Mouse (Mus musculus) adipocyte (in vitro differentiated cells): ENCODE measurements at regions not wholly inside any gene's neighbourhood (a gene's known extent, or its start where the extent isn't known, plus 50 kb on each side); places are given as distances from the start of the nearest gene placed in this dataset.
A peak's percentile ranks its signal among the peaks of the same experiment; 100 is the strongest.

Experiments used
- DNase-seq: peaks from one replicate; pipeline ENCODE4 v3.0.0-alpha.2; 2016; ENCODE audit warnings: low spot score

DNA sequence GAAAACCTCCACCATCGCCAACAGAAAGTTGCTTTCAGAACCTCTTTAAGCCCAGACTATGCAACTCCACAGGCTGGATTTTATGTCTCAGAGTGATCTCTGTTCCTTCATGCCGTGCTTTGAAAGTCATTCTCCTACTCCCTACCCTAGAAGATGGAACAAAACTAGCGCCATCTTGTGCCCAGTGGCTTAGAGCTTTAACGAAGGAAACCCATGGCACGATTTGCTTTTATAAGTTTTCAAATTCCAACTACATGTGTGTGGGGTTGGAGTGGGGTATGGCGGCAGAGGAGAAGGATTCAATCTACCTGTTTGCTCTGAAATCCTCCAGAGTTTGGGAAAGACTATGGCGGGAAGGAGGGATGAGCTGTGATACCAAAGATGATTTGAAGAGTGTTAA is 118.7 kb upstream of the Tmem45b start:
- DNase-seq, result no peak

DNA sequence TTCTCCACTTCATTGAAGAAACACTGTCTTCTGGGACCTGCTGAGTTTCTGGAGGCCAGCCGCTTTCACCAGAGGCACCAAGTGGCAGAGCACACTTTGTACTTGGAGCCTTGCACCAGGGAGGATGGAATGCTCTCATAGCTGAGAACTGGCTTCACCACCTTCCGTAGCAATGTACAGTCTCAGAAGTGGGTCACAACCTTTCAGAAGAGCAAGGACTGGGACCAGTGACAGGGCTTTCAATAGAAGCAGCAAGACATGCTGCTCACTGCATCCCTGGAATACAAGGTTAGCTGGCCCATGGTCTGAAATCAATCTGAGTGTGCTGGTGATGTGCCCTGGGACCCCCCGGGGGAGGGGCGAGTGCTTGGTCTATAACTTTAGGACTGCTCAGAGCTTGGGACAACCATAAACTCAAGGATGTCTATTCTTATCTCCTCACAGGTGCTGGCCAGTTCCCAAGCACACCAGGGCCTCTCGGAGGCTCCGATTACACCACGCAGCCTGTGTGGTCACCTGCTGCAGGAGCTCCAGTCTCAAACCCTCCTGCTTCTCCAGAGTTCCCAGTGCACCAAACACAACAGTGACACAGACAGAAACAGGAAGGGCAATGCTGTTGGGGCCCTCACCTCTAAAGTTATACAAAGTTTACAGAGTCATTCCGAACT is 114.4 kb upstream of the Tmem45b start:
- DNase-seq, result no peak

DNA sequence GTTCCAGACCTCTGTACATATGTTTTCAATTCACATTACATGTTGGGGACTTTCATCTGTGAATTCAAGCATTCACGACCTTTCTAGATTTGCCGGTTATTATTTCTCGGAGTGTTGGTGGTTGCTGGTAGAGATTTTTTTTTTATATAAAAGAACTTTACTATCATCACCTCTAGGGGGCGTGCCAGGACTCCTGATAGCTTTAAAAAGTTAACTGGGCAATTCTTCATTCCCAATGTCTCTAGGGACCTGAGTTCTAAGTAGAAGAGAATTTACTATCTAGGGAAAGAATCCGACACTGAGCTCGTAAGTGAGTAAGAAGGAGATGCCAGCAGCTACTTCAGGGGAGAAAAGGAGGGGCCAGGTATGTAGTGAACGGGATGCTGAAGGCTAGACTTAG is 112.8 kb upstream of the Tmem45b start:
- no peak for DNase-seq

DNA sequence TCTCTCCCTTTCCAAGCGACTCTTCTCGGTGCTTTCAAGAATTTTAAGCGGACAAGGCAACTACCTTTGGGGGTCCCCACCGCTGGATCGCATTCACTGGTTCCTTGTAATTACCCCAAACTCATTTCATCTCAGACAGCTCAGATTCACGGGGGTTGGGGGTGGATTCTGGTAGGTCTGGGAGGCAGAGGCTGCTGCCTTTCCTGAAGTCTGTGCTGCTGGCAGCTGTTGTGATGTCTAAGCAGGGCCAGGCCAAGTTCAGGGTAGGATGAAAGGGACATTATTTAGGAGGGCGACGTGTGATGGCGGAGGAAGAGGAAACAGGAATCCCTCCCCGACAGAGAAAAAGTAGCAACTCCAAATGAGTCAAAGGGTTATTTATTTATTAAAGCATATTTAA is 102.8 kb upstream of the Tmem45b start:
- DNase-seq, result no peak

DNA sequence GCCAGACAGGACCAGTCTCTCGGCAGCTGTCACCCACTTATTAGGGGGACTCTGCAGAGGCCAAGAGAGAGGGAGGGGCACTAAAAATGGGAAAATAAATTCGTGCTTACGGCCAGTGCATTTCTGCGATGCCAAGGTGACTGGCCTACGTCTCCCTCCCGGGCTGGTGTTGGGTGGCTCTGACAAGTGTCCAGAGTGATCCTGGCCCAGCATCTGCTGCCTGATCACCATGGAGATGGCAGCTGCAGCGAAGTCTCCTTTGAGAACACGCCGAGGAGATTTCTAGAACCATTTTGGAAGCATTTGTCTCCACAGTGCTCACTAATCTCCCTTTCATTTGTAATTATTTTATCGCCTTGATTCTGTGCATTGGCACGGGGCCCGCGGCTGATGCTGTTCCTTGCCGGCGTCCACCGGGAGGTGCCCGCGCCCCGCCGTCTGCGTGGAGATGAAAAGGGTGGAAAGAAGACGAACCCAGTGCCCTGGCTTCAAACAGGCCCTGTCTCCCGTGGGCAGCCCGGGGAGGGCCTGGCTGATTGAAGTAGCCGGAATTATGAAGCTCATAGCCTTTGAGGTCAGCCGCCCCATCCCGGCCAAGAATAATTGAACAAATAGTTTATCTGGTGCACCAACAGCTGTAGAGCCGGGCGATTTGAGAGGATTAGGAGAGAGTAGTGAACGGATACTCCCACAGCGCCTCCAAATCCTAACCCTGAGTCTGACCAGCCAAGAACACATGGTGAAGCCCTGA is 102.2 kb upstream of the Tmem45b start:
- DNase-seq, result no peak

DNA sequence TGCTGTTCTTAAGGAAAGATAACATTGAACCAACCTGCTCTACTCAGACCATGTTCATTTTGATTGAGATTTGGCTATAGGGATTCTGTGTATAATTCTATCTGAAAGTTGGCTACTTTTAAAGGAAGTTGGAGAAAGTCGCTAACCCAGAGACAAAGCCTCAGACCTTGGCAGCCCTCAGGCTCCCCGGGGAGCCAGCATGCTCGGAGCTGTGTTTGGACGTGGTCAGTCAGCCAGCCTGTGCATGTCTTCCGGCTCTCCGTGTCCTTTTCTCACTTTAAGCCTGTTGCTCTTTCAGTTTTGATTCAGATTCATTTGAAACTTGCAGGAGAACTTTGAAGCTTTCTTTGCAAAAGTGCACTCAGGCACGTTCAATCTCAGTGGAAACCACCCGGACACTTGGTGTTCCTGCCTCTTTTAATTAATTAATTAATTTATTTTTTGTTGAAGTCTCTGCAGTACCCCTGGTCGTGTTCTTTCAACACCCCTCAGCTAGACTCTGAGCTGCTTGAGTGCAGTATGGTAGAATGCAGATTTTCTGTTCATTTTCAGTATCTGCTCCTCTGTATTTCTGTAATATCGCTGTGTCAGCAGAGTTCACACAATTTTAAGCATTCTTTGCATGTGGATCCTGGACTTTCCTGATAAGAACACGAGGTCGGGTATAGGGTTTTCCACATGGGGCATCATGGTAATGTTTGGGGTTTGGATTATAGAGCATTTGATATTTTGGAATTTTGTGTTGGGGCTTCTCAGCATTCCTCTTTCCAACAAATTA is 100.9 kb upstream of the Tmem45b start:
- DNase-seq, result peak; percentile 26

DNA sequence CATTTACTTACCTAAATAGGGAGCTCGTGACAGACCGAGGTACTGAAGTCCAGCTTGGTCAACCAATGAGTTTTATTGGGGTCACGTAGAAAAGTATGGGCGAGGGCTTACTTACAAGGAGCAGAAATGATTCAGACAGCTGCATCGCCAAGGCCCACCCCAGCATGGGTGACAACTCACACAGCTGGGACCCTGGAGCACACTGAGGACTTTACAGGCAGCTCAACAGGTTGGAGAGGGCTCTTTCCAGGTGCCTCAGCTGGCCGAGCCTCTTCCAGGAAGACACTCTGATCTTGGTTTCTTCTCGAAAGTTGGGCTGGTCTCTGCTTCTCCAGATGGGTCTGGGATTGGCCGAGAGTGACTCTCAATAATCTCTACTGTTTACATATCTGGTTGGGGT is 99.3 kb upstream of the Tmem45b start:
- no peak for DNase-seq

DNA sequence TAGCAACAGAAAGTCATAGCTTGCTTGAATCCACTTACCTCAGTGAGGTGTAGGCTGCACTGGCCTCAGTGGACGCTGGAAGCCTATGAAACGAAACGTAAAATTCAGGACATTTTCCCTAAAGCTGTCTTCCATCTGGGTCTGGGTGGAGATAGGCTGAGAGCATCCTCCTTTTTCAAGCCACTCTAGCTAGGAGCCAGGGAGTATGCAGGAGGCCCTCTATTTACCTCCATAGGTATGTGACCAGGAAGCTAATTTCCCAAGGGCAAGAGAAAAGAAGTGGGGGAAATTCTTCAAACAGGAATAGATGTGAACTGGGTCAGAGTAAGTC is 95.9 kb upstream of the Tmem45b start:
- no peak for DNase-seq

DNA sequence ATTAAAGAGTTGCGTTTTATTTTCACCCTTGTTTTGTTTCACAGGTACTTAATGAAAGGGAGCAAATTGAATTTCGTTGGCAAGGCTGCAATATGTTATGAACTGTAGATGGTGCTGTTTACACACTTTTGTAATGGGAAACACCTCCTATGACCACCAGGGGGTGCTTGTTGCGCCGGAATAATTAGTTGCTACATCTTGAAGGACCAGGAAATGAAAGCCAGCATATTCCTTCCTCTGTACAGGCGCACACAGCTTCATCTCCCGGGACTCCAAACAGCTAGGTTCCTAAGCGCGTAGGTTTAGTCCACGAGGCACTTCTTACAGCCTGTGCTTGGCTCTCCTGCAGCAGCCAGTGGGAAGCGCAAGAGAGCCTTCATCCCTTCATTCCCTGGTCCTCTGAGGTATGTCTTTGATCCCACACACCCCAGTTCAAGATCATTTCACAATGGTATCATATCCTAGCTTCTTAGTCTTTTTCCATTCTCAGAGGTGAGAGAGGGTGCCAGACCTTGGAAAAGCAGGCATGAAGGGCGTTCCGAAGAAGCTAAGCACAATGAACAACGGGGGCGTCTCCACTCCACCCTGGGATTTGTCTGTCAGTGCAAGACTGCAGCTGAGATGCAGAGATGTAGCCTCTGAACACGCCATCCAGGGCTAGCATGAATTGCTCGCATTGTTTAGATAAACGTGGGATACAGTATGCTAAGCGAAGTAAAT is 95.4 kb upstream of the Tmem45b start:
- DNase-seq, result peak; percentile 81

DNA sequence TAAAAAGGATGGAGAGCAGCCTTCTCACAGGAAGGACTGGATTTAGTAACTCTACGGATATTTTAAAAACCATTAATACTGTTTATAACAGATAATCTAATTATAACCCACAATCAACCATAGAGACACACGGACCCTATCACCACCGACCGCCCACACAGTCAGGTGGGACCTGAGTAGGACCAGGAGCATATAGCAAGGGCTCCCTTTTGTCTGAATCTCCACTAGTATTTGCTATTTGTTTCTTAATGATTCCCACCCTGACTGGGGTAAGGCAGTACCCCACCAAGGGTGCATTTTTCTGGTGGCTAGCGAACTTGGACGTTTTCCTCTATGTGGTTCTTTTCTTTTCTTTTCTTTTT is 79.4 kb upstream of the Tmem45b start:
- no peak for DNase-seq

DNA sequence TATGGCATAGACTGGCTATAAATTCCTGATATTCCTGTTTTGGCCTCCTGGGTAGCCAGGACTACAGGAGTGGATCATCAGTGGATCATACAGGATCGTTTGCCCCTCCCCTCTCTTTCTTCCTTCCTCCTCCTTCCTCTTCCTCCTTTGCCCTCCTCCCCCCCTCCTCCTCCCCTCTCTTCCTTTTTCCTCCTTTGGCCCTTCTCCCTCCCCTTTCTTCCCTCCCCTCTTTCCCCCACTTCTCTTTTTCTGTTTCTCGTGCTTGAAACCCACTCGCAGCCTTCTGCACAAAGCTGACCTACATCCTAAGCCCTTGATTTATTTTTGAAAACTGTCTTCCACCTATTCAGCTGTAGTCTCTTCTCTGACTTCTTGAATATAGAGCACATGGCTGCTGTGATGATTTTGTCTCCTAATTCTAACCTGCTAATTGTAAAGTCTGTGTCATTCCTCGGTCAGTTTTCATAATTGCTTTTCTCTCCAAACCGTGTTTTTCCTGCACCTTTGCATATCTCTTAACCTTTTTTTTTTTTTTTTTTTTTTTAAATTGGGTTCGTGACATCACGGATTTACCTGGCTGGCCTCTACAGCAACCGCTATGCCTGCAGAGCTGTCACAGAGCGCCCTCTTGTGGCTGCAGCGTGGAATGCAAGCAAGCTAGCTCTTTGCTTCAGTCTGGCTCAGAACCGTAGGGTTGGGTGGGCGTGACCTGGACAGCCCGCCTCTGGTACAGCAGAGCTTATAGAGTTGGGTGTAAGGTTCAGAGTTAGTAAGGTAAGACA is 78.8 kb upstream of the Tmem45b start:
- peak; percentile 79 for DNase-seq

DNA sequence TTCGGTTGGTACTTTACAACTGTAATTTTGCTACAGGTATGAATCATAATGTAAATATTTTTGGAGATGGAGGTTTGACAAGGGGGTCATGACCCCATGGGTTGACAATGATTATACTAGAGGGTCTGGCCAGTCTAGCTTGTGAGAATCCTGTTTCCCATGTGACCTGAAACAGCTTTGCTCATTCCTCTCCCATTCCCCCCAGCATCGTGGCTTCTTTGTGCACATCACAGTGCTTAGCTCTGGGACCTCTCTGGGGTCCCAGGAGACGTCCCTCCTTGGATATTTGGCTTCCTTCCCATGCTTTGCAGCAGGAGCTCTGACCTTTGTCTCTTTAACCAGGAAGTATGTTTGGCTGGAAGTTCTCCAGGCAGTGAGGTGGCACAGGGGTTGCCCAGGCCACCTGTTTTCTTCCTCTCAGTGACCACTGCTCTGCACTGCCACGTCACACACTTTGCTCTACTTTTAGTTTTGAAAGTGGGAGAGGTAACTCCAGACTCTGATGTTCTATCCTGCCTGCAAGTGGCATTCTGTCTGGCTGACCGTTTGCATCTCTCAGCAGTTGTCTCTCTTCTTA is 77.4 kb upstream of the Tmem45b start:
- no peak for DNase-seq

DNA sequence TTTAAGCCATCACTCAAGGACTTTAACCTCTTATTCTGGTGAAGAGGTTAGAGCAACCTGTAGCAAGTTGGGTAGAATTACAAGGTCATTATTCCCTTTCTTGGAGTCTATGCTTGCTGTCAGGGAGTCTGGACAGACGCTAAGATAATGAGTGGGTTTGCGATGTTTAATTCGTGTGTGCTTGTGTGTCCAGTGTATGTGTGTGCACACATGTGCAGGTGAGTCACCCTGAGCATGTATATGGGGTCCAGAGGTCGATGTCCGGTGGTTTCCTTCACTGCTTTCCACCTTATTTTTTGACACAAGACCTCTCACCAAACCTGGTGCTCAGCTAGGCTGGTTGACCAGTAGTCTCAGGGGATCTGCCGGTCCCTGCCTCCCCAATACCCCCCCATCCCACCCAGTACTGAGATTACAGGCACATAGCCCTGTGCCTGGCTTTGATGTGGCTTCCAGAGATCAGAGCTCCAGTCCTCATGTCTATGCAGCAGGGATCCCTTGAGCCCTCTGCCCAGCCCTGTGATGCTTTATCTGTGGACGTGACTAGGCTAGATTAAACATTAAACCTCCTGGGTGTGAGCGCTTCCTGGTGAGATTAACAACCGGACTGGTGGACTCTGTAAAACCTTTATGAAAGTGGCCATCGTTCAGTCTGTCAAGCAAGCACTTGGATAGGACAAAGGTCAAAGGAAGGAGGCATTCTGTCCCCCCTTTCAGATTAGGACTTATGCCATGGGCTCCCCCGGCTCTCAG is 74.4 kb upstream of the Tmem45b start:
- no peak for DNase-seq

DNA sequence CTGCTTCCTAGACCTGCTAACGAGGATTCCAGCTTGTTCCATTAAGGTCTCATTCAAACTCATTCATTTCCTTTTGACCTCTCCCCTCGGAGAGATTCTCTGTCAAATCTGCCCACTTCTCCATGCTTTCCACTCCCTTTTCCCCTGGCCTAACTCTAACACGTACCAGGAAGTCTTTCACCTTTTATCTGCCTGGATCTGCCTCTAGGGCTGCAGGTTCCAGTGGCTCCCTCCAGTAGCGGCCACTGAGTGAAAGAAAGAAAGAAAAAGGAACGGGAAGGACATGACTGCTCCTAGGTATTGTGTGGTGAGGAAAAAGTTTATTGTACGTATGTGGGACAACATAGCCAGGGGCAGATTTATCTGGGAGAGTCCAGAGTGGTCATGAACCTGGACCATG is 64.8 kb upstream of the Tmem45b start:
- no peak for DNase-seq

DNA sequence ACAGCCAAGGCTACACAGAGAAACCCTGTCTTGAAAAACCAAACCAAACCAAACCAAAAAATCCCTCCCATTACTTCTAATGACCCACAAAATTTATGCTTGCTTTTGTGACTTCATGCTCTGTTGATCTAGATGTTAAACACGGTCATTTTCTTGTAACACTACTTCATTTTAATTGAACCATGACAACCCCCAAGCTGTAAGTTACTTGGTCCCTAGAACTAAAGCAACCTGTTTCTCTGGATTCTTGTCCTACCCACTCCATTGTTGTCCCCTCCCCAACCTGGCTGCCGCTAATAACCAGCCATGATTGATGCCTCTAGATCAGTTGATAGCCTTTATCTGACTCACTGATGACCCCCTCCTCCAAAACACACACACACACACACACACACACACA is 63.0 kb upstream of the Tmem45b start:
- no peak for DNase-seq
